Mouse (Mus musculus) liver, embryonic 14 days (tissue): Measurements from ENCODE around the gene Shisa7. TPM values are rescaled to one million over a fixed set of nuclear protein-coding genes. Genes with fewer than 3 reads are reported as not detected.

Source experiments
- polyA plus RNA-seq: library from polyadenylated mRNA; depleted of rRNA; stranded (reverse); fragments of >200 nt; gene quantifications from 2 replicates; pipeline ENCODE4 v1.2.3, GENCODE M21; 2012; rRNA removed

Gene Shisa7
- 0.01 and 0.02 TPM in 2 replicates for polyA plus RNA-seq

GRCm38 (mm10) chr7:4844245-4844916 lies at the start of gene Shisa7:
TSS of gene Shisa7 (minus strand) at chr7:4844696.

GRCm38 (mm10) chr7:4876753-4877221 lies 32.3 kb upstream of the Shisa7 start, which contains the start of gene Isoc2a:
TSS of gene Isoc2a (plus strand) at chr7:4877153.

GRCm38 (mm10) chr7:4870133-4870532 lies 25.6 kb upstream of the Shisa7 start, which contains the start of gene Isoc2b:
TSS of gene Isoc2b (minus strand) at chr7:4870258.

GRCm38 (mm10) chr7:4812303-4813104 lies 32.0 kb downstream of the Shisa7 start, which contains the start of gene Ube2s:
TSS of gene Ube2s (minus strand) at chr7:4812590.

GRCm38 (mm10) chr7:4792278-4793212 lies 52.0 kb downstream of the Shisa7 start, which contains the start of gene Rpl28:
TSS of gene Rpl28 (plus strand) at chr7:4792874.

GRCm38 (mm10) chr7:4789436-4789935 lies 55.0 kb downstream of the Shisa7 start, which contains the start of gene Tmem238:
TSS of gene Tmem238 (minus strand) at chr7:4789656.

GRCm38 (mm10) chr7:4782759-4783158 lies 61.7 kb downstream of the Shisa7 start, which contains the start of the genes Il11 and Tmem190:
TSS of gene Il11 (minus strand) at chr7:4782859.
TSS of gene Tmem190 (plus strand) at chr7:4782937.

Other genes with a start within 250 kb of the Shisa7 start
- 0.01 TPM in 1 of 2 replicates, not detected in the other for gene Ptprh, start 240.7 kb downstream of the Shisa7 start, polyA plus RNA-seq
- 28.2 and 34.6 TPM in 2 replicates for gene Tmem86b, start 213.3 kb downstream of the Shisa7 start, polyA plus RNA-seq
- gene Ppp6r1, start 185.7 kb downstream of the Shisa7 start, polyA plus RNA-seq: 27.4 and 32.4 TPM in 2 replicates
- gene Hspbp1, start 159.6 kb downstream of the Shisa7 start, polyA plus RNA-seq: 27.9 and 31.5 TPM in 2 replicates
- gene Brsk1, start 154.1 kb downstream of the Shisa7 start, polyA plus RNA-seq: 0.37 and 0.41 TPM in 2 replicates
- gene Tmem150b, start 119.4 kb downstream of the Shisa7 start, polyA plus RNA-seq: 0.30 and 0.32 TPM in 2 replicates
- gene Kmt5c, start 104.6 kb downstream of the Shisa7 start, polyA plus RNA-seq: 68.0 and 81.2 TPM in 2 replicates
- 104 and 108 TPM in 2 replicates for gene Cox6b2, start 91.6 kb downstream of the Shisa7 start, polyA plus RNA-seq
- gene Fam71e2, start 73.4 kb downstream of the Shisa7 start, polyA plus RNA-seq: not detected in 2 replicates
- 0.02 TPM in 2 replicates for gene Il11, start 61.8 kb downstream of the Shisa7 start, polyA plus RNA-seq
- gene Tmem190, start 61.8 kb downstream of the Shisa7 start, polyA plus RNA-seq: not detected in 2 replicates
- 6.5 and 7.0 TPM in 2 replicates for gene Tmem238, start 55.0 kb downstream of the Shisa7 start, polyA plus RNA-seq
- gene Rpl28, start 51.8 kb downstream of the Shisa7 start, polyA plus RNA-seq: 272 and 305 TPM in 2 replicates
- gene Ube2s, start 32.1 kb downstream of the Shisa7 start, polyA plus RNA-seq: 224 and 291 TPM in 2 replicates
- gene Isoc2b, start 25.6 kb upstream of the Shisa7 start, polyA plus RNA-seq: 1.9 and 2.1 TPM in 2 replicates
- 5.9 and 6.6 TPM in 2 replicates for gene Isoc2a, start 32.5 kb upstream of the Shisa7 start, polyA plus RNA-seq
- 0.07 and 0.08 TPM in 2 replicates for gene Gm36210, start 61.8 kb upstream of the Shisa7 start, polyA plus RNA-seq
- 2.6 and 2.8 TPM in 2 replicates for gene Zfp628, start 70.5 kb upstream of the Shisa7 start, polyA plus RNA-seq
- gene Nat14, start 77.3 kb upstream of the Shisa7 start, polyA plus RNA-seq: 0.36 and 0.53 TPM in 2 replicates
- 0.08 and 0.35 TPM in 2 replicates for gene Ssc5d, start 81.1 kb upstream of the Shisa7 start, polyA plus RNA-seq
- gene Sbk2, start 119.7 kb upstream of the Shisa7 start, polyA plus RNA-seq: not detected in 2 replicates
- 0.02 TPM in 1 of 2 replicates, not detected in the other for gene Sbk3, start 126.5 kb upstream of the Shisa7 start, polyA plus RNA-seq
- gene Zfp579, start 151.5 kb upstream of the Shisa7 start, polyA plus RNA-seq: 6.4 and 7.8 TPM in 2 replicates
- gene Zfp524, start 169.7 kb upstream of the Shisa7 start, polyA plus RNA-seq: 8.2 and 9.0 TPM in 2 replicates
- gene Fiz1, start 170.0 kb upstream of the Shisa7 start, polyA plus RNA-seq: 11.0 and 12.0 TPM in 2 replicates
- gene Gm44973, start 170.8 kb upstream of the Shisa7 start, polyA plus RNA-seq: 0.05 and 0.06 TPM in 2 replicates
- 4.9 and 5.9 TPM in 2 replicates for gene Zfp865, start 175.7 kb upstream of the Shisa7 start, polyA plus RNA-seq
- gene Ccdc106, start 175.9 kb upstream of the Shisa7 start, polyA plus RNA-seq: 0.42 and 0.45 TPM in 2 replicates
- not detected in 2 replicates for gene 4632433K11Rik, start 189.4 kb upstream of the Shisa7 start, polyA plus RNA-seq
- 0.83 and 1.1 TPM in 2 replicates for gene Zfp784, start 193.8 kb upstream of the Shisa7 start, polyA plus RNA-seq
- gene Zfp580, start 206.8 kb upstream of the Shisa7 start, polyA plus RNA-seq: 1.2 and 1.3 TPM in 2 replicates
- gene U2af2, start 217.4 kb upstream of the Shisa7 start, polyA plus RNA-seq: 130 and 139 TPM in 2 replicates
- 45.0 and 54.7 TPM in 2 replicates for gene Epn1, start 235.5 kb upstream of the Shisa7 start, polyA plus RNA-seq